Mouse (Mus musculus) kidney, postnatal 0 days (tissue): Measurements from ENCODE around the gene Gm44790. TPM values are rescaled to one million over a fixed set of nuclear protein-coding genes. Genes with fewer than 3 reads are reported as not detected.

Experiments
- ATAC-seq: fragments of 200-750 bp; cut with Nextera tagmentation; replicated peaks from 2 replicates; pipeline ENCODE4 v1.8.0; 2017; ENCODE audit warnings: low read depth, moderate number of reproducible peaks, moderate TSS enrichment, moderate library complexity; ENCODE audit not compliant: low FRiP score
- DNase-seq: peaks from one replicate; pipeline ENCODE4 v3.0.0-alpha.2; 2016; ENCODE audit warnings: low spot score
- H3K27ac ChIP-seq: fragments of 300-500 bp; sonication (generic); 2 replicates; pipeline ENCODE4 v1.5.1; 2014; ENCODE audit warnings: mild to moderate bottlenecking
- H3K27me3 ChIP-seq: fragments of 300-500 bp; sonication (generic); 2 replicates; pipeline ENCODE4 v1.6.1; 2014; ENCODE audit warnings: low read length, mixed read lengths; ENCODE audit not compliant: insufficient read depth
- H3K36me3 ChIP-seq: fragments of 300-500 bp; sonication (generic); 2 replicates; pipeline ENCODE4 v1.6.1; 2014; ENCODE audit warnings: low read length, mixed read lengths; ENCODE audit not compliant: insufficient read depth
- H3K4me1 ChIP-seq: fragments of 300-500 bp; sonication (generic); replicated peaks from 2 replicates; pipeline ENCODE4 v1.6.1; 2014; ENCODE audit warnings: antibody characterized with exemption, low read length, mixed read lengths; ENCODE audit not compliant: insufficient read depth
- H3K4me2 ChIP-seq: fragments of 300-500 bp; sonication (generic); 2 replicates; pipeline ENCODE4 v1.6.1; 2014; ENCODE audit warnings: mild to moderate bottlenecking, low read length, moderate library complexity, mixed read lengths
- H3K4me3 ChIP-seq: fragments of 300-500 bp; sonication (generic); replicated peaks from 2 replicates; pipeline ENCODE4 v1.5.1; 2014; ENCODE audit warnings: low read depth, low read length
- H3K9ac ChIP-seq: fragments of 300-500 bp; sonication (generic); 2 replicates; pipeline ENCODE4 v1.6.1; 2014; ENCODE audit warnings: low read depth, low read length
- H3K9me3 ChIP-seq: fragments of 300-500 bp; sonication (generic); replicated peaks from 2 replicates; pipeline ENCODE4 v1.6.1; 2016; ENCODE audit warnings: low read length, inconsistent platforms, mixed read lengths
- CTCF ChIP-seq: IDR thresholded peaks from 2 replicates; pipeline ENCODE4 v1.5.1; 2016; ENCODE audit warnings: antibody characterized with exemption, low read depth, mild to moderate bottlenecking, moderate library complexity
- WGBS: fragments of 180-500 bp; shearing (Covaris S2); extraction: QIAGEN DNeasy Blood & Tissue Kit; methylation state at CpG from one replicate; pipeline ENCODE4 v1.1.7; 2014; 5-methylcytosine and 5-hydroxymethylcytosine counted together
- polyA plus RNA-seq: library from polyadenylated mRNA; unstranded; fragments of >200 nt; fragmentation: Nextera tagmentation; extraction: Ambion mirVana; gene quantifications from 2 replicates; pipeline ENCODE4 v1.2.1, GENCODE M21; 2015

Gm44790 gene
- polyA plus RNA-seq, 1 experiment from 2014 or later, result not detected

- Histone ChIP-seq H3K9me3 (no peaks in the 10 kb centered on the region), H3K27ac (peak overlapping the region; percentile 73), H3K4me3 (no peak overlapping the region), H3K36me3 (peaks cover 46% of the 10 kb centered on the region; the same call in 1 of the 2 replicates), H3K4me1 (no peaks in the 10 kb centered on the region), H3K9ac (no peak overlapping the region), H3K4me2 (peak overlapping the region; percentile 18; the same call in 1 of the 2 replicates), H3K27me3 (no peaks in the 10 kb centered on the region)
- 36% methylated on average over 12 of the region's 12 CpGs for WGBS
- DNase-seq (peak; percentile 85), ATAC-seq (peak; percentile 88)
- no peak for TF ChIP-seq CTCF
Measured at GRCm38 (mm10) chr6:86387313-86387712, 39.1 kb upstream of the Gm44790 start.

GRCm38 (mm10) chr6:86388461-86388860 lies 38.0 kb upstream of the Gm44790 start:
- no peaks in the 10 kb centered on the region for H3K9me3 ChIP-seq
- no peak overlapping the region for H3K4me3 ChIP-seq
- WGBS, result 73% methylated on average over 18 of the region's 18 CpGs
- no peak overlapping the region for H3K9ac ChIP-seq
- peaks cover 48% of the 10 kb centered on the region; the same call in 1 of the 2 replicates for H3K36me3 ChIP-seq
- no peak for ATAC-seq
- H3K4me2 ChIP-seq, result no peak overlapping the region
- no peak for TF ChIP-seq CTCF
- no peaks in the 10 kb centered on the region for H3K4me1 ChIP-seq
- no peak for DNase-seq
- H3K27ac ChIP-seq, result peak overlapping the region; percentile 73
- no peaks in the 10 kb centered on the region for H3K27me3 ChIP-seq

GRCm38 (mm10) chr6:86391326-86391725 lies 35.1 kb upstream of the Gm44790 start:
- Histone ChIP-seq H3K4me3 (no peak overlapping the region), H3K9me3 (no peaks in the 10 kb centered on the region), H3K36me3 (peaks cover 45% of the 10 kb centered on the region; the same call in 1 of the 2 replicates), H3K27me3 (no peaks in the 10 kb centered on the region), H3K27ac (no peak overlapping the region), H3K4me1 (peaks cover 11% of the 10 kb centered on the region; the same call in 1 of the 2 replicates), H3K4me2 (no peak overlapping the region), H3K9ac (no peak overlapping the region)
- no peak for ATAC-seq
- 96% methylated on average over 5 of the region's 5 CpGs for WGBS
- peak; percentile 46; the same call in 1 of the 2 replicates for TF ChIP-seq CTCF
- DNase-seq, result no peak

GRCm38 (mm10) chr6:86393187-86393586 lies 33.3 kb upstream of the Gm44790 start:
- Histone ChIP-seq H3K36me3 (peaks cover 41% of the 10 kb centered on the region; the same call in 1 of the 2 replicates), H3K9me3 (no peaks in the 10 kb centered on the region), H3K9ac (no peak overlapping the region), H3K4me1 (peaks cover 20% of the 10 kb centered on the region; the same call in 1 of the 2 replicates), H3K27ac (no peak overlapping the region), H3K27me3 (no peaks in the 10 kb centered on the region), H3K4me2 (no peak overlapping the region), H3K4me3 (no peak overlapping the region)
- ATAC-seq (no peak), DNase-seq (no peak)
- WGBS, result 91% methylated on average over 1 of the region's 1 CpGs
- TF ChIP-seq CTCF, result peak; percentile 37; the same call in 1 of the 2 replicates

GRCm38 (mm10) chr6:86394078-86394720 lies 32.3 kb upstream of the Gm44790 start:
- H3K4me3 ChIP-seq, result no peak overlapping the region
- peaks cover 31% of the 10 kb centered on the region; the same call in 1 of the 2 replicates for H3K36me3 ChIP-seq
- TF ChIP-seq CTCF, result no peak
- H3K9me3 ChIP-seq, result no peaks in the 10 kb centered on the region
- DNase-seq (no peak), ATAC-seq (no peak)
- 86% methylated on average over 17 of the region's 17 CpGs for WGBS
- no peak overlapping the region for H3K27ac ChIP-seq
- H3K4me2 ChIP-seq, result no peak overlapping the region
- H3K9ac ChIP-seq, result no peak overlapping the region
- H3K4me1 ChIP-seq, result peaks cover 20% of the 10 kb centered on the region; the same call in 1 of the 2 replicates
- no peaks in the 10 kb centered on the region for H3K27me3 ChIP-seq

DNA sequence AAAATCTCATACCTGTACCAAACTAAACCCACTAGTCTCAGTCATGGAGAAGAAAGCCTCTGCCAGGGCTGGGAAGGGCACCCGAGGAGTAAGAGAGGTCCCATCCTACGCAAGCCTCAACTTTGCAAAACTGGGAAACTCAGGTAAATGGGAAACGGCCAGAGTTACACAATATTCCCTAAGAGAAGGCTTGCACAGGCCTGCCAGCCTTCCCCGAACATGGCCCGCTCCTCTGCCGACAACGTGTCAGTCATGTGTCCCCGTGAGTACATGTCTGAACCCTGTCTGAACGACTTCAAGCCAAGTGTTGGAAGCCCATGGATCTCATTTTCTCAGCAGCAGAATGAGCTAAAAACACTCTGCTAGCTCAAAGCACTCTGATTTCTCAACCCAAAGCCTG lies 31.4 kb upstream of the Gm44790 start:
- peaks cover 24% of the 10 kb centered on the region; the same call in 1 of the 2 replicates for H3K36me3 ChIP-seq
- peaks cover 20% of the 10 kb centered on the region; the same call in 1 of the 2 replicates for H3K4me1 ChIP-seq
- H3K27ac ChIP-seq, result no peak overlapping the region
- H3K9ac ChIP-seq, result no peak overlapping the region
- no peak for DNase-seq
- no peaks in the 10 kb centered on the region for H3K9me3 ChIP-seq
- H3K27me3 ChIP-seq, result no peaks in the 10 kb centered on the region
- ATAC-seq, result no peak
- no peak for TF ChIP-seq CTCF
- 91% methylated on average over 9 of the region's 9 CpGs for WGBS
- no peak overlapping the region for H3K4me3 ChIP-seq
- H3K4me2 ChIP-seq, result no peak overlapping the region
